Mouse (Mus musculus): Measurements from ENCODE around the gene Pms2.
A peak's percentile ranks its signal among the peaks of the same experiment; 100 is the strongest.

Gene Pms2

GRCm38 (mm10) chr5:143933414-143933813, 23.6 kb downstream of the Pms2 start:
- no peak for DNase-seq

GRCm38 (mm10) chr5:143933875-143934274, 24.1 kb downstream of the Pms2 start:
- no peak for DNase-seq

DNA sequence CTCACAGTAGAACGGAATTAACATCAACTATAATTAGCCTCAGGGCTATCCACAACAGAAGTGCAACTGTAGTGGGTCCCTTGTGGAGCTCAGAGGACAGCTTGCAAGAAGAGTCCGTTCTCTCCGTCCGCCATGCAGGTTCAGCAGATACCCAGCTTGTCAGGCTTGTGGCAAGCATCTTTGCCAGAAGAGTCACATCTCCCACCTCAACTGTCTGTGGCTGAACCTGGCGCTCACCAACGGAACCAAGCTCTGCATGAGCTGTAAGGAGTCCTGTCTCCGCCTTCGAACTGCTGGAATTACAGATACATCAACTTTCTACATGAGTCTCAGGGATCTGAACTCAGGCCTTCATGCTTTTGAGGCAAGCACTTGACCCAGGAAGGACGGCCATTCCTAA, 26.4 kb downstream of the Pms2 start:
- DNase-seq, result no peak

DNA sequence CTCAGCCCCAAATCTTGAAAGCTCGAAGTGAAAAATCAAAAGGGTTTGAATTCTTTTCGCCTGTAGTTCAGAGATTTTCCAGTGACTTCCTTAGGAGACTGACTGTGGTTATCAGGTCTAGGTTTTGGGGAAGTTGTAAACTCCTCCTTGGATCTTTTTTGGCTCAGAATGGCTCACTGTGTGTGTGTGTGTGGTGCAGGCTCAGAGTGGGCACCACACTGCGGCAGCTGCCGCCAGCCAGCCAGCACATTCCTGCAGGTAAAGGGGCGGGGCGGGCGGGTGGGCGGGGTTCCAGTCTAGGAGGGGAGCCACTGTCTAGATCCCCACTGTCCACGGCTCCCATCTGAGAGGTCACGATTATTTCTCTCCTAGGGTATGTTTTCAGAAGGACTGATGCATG, 31.8 kb downstream of the Pms2 start:
- no peak for DNase-seq

DNA sequence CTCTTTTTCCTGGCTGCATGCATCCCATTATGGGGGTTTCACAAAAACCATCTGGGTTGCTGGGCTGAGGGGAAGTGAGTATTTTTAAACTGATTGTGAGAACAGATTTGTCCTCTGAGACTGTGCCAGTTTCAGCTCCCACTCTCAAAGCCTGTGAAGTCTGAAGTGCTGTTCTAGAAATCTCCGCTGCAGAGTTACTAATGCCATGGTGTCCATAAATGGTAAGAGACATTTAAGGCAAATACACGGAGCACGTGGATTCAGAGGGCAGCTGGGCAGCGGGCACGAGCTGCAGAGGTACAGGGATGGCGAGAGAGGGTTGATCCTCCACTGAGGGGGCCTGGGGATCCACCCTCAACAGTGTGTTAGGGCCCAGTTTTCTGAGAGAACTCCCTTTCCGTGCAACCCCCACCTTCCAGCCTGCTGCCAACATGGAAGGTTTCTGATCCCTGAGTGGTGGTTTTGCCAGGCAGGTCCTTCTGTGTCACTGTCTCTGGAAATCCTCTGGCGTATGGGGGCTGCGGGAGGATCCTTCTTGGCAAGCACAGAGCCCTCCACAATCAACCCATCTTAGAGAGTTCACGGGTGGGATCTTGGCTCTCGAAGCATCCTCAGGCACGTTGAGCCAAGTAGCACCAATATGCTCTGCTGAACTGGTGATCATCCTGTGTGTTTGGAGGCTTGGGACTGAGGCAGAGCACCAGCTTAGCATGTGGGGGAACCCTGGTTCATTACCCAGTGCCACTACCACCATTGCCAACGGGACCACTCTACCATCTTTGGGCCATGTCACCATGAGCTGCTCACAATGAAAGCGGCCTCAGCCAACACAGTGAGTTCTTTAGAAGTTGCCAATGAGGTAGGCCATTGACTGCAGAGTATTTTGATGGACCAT, 33.7 kb downstream of the Pms2 start:
- DNase-seq, result no peak

DNA sequence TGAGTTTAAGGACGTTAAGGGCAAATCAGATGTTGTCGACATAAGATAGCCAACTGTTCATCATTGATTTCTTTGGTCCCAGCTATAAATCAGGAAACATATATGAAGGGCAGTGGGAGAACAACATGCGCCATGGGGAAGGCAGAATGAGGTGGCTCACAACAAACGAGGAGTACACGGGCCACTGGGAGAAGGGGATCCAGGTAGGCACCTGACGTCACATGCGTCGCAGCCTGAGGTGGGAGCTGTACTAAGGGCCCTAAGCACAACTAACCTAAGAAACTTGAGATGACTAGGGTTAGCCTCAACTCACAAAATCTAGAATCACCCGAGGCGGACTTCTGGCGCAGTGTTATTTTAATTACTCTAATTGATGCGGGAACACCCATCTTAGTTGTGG, 38.6 kb downstream of the Pms2 start:
- no peak for DNase-seq

DNA sequence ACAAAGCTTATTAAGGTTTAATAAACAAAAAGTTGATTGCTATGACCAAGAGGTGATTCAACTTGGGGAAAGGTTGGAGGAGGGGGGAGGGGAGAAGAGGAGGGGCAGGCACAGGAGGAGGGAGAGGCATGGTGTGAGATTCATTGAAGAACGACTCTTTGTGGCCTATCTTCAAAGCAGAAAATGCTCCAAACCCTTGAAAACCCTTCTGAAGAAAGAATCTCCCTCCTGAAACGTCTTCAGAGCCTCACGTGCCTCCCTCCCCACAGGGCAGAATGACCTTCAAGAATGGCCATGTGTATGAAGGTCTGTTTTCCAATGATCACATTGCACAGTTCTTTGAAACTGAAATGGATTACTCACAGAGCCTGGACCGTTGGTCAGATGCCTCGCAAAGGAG, 40.3 kb downstream of the Pms2 start:
- DNase-seq, result no peak

- no peak for DNase-seq
These were observed 47.3 kb downstream of the Pms2 start for GRCm38 (mm10) chr5:143957101-143957500.

GRCm38 (mm10) chr5:143959551-143959950, 49.8 kb downstream of the Pms2 start:
- DNase-seq, result no peak

DNA sequence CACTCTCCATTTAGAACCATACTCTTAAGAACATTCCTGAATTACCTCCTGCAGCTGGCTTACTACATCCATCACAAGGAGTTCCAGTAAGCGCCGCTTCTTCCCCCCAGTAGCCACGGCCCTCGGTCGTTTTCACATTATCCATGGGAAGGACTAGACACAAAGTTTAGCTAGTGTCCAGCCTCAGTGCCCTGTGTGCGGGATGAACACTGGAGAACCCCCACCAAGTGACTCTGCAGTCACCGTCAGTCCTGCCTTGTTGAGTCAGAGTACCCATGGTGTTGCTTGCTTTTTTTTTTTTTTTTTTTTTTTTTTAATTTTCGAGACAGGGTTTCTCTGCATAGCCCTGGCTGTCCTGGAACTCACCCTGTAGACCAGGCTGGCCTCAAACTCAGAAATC, 51.4 kb downstream of the Pms2 start:
- no peak for DNase-seq

DNA sequence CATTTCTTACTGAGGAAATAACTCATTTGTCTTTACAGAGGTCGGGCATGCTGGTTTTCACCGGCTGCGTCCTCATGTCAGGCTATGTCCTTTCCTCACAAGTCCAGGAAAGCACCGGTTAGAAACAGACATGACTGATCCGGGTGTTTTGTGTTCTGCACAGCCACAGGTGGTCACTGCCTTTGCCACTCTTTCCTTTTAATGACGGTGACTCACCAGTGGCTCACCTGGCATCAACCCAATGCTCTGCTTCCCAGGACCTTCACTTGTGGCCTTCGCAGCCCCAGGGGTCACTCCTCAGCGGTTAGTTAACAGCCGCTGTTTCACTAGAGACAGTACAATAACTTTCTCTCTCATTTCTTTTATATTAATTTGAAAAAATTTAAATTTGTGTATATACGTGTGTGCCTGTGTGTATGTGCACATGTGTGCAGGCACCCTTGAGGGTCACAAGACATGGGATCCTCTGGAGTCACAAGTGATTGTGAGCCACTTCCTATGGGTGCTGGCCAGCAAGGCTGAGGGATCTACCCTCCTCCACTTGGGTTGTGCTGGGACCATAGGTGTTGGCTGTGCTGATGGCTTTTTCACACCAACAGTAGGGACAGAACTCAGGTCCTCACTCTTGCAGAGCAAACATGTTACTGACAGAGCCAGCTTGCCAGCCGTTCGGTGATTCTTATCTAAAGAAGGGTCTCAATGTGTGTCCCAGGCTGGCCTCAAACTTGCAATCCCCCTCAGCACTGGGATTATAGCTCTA, 56.0 kb downstream of the Pms2 start:
- no peak for DNase-seq

GRCm38 (mm10) chr5:143966671-143967070, 56.9 kb downstream of the Pms2 start:
- DNase-seq, result no peak

GRCm38 (mm10) chr5:143972628-143973027, 62.9 kb downstream of the Pms2 start:
- no peak for DNase-seq

GRCm38 (mm10) chr5:143974931-143975630, 65.3 kb downstream of the Pms2 start:
- DNase-seq, result peak; percentile 79

GRCm38 (mm10) chr5:143975631-143975933, 65.8 kb downstream of the Pms2 start:
- no peak for DNase-seq

GRCm38 (mm10) chr5:143976232-143976631, 66.5 kb downstream of the Pms2 start:
- DNase-seq, result no peak

GRCm38 (mm10) chr5:143976726-143977431, 67.1 kb downstream of the Pms2 start:
- no peak for DNase-seq

DNA sequence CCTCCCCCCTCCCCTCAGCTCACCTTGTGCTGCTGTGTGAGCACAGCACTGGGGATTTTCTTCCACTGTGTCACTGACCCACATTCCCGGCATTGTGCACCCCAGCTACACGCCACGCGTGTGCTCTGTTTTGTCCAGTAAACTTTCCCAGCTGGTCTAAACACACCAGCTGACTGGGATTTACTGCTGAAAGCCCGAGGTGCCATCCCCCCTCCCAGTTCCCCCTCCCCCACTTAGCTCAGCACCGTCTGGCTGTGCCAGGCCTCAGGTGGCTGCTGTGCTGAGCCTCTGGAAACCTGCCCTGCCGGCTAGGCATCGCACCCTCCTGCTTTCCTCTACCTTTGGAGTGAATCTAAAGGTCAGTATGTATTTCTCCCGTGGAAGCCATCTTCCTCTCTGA, 71.1 kb downstream of the Pms2 start:
- peak; percentile 86 for DNase-seq

DNA sequence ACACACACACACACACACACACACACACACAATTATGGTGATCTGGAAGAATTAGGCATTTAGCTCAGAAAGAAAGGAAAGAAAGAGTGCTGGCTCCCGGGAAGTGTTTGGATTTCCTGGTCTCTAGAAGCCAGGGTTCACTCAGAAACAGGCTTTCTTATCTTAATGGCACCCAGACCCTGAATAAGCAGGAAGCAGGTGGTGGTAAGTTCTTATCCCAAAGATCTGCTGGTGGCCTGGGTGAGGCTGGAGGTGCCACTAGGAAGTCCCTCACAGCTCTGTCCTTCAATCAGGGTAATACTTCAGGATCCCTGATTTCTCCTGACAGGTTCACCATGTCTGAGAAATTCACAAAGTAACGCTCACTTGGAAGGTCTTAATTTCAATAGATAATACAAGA, 72.6 kb downstream of the Pms2 start:
- DNase-seq, result no peak
